Mouse (Mus musculus): ENCODE measurements around the gene Syt6. TPM values are rescaled to one million over a fixed set of nuclear protein-coding genes. Genes with fewer than 3 reads are reported as not detected.
"Not testable (repeated sequence)": the region's sequence is repeated elsewhere in the genome, so short reads cannot be mapped to it uniquely, and the experiment has no call there.

Gene Syt6
- polyA plus RNA-seq, 1 experiment from 2014 or later = 1.7 TPM

DNA sequence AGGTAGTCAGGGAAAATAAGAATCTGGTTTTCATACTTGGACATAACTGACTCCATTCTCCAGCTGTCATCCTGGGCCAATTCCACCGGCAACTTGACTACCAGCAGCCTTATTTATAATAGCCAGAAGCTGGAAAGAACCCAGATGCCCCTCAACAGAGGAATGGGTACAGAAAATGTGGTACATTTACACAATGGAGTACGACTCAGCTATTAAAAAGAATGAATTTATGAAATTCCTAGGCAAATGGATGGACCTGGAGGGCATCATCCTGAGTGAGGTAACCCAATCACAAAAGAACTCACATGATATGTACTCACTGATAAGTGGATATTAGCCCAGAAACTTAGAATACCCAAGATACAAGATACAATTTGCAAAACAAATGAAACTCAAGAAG lies 70.9 kb downstream of the Syt6 start, which contains the start of gene Atg4a-ps:
Gene Atg4a-ps, minus strand, starts transcription at position 101 of the 400 bp plus-strand sequence.
- H3K27me3 ChIP-seq (replicated peaks; ENCODE audit: control insufficient read depth, insufficient read depth, low read length); H3K4me1 ChIP-seq (replicated peaks; ENCODE audit: control insufficient read depth, insufficient read depth, low read length); H3K4me2 ChIP-seq (ENCODE audit: low read length); H3K9ac ChIP-seq (ENCODE audit: low read length); H3K9me3 ChIP-seq (ENCODE audit: control insufficient read depth, low read length); DNase-seq (ENCODE audit: low spot score); H3K4me3 ChIP-seq (ENCODE audit: low read depth, low read length); ATAC-seq (replicated peaks; ENCODE audit: low FRiP score, low TSS enrichment, low read depth); H3K36me3 ChIP-seq (ENCODE audit: control insufficient read depth, insufficient read depth, low read length); H3K27ac ChIP-seq (ENCODE audit: low read depth): not testable (repeated sequence)
- whole genome bisulfite sequencing = 74% methylated on average over 2 of the region's 2 CpGs

DNA sequence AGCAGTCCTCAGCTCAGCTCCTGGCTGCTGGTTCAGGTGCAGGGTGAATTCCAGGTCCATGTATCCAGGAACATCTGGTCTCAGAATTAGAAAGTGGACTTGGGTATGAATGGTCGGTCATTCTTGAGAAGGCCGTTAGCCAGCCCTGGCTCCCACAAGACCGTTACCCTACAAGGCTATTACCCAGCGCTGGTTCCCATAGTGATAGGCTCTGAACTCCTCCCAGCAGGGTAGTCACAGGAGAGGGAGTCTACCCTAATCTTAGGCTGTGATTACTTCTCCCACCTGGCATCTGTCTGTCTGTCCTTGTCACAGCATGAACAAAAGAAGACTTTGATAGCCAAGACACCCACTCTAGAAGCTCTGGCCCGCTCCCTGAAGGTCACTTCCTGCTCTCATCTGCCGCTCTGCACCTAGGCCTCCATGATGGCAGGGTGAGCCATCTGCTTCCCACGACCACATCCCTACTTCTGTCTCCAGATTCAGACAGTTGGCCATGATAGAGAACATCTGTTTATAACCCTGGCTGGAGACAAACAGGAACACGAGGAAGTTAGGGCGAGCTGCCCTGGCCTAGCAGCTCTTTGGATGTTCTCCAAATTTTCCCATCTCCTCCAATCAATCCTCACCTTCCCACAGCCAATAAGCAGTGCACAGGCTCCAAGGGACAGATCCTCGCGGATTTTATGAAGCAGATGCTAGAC lies 72.3 kb downstream of the Syt6 start:
- 60% methylated on average over 11 of the region's 11 CpGs for WGBS
- no peak overlapping the region for H3K9ac ChIP-seq (ENCODE audit: low read length)
- H3K4me3 ChIP-seq (ENCODE audit: low read depth, low read length) = no peak overlapping the region
- H3K36me3 ChIP-seq (ENCODE audit: control insufficient read depth, insufficient read depth, low read length) = no peaks in the 10 kb centered on the region
- H3K27me3 ChIP-seq (replicated peaks; ENCODE audit: control insufficient read depth, insufficient read depth, low read length) = no peaks in the 10 kb centered on the region
- DNase-seq (ENCODE audit: low spot score) (no peak), ATAC-seq (replicated peaks; ENCODE audit: low FRiP score, low TSS enrichment, low read depth) (no peak)
- H3K27ac ChIP-seq (ENCODE audit: low read depth) = no peak overlapping the region
- H3K4me1 ChIP-seq (replicated peaks; ENCODE audit: control insufficient read depth, insufficient read depth, low read length) = peaks cover 6% of the 10 kb centered on the region; the same call in 1 of the 2 replicates
- no peaks in the 10 kb centered on the region for H3K9me3 ChIP-seq (ENCODE audit: control insufficient read depth, low read length)
- no peak overlapping the region for H3K4me2 ChIP-seq (ENCODE audit: low read length)

- H3K27me3 ChIP-seq (replicated peaks; ENCODE audit: control insufficient read depth, insufficient read depth, low read length) = no peaks in the 10 kb centered on the region
- H3K4me3 ChIP-seq (ENCODE audit: low read depth, low read length) = no peak overlapping the region
- DNase-seq (ENCODE audit: low spot score) = no peak
- WGBS = 68% methylated on average over 4 of the region's 4 CpGs
- no peaks in the 10 kb centered on the region for H3K36me3 ChIP-seq (ENCODE audit: control insufficient read depth, insufficient read depth, low read length)
- H3K27ac ChIP-seq (ENCODE audit: low read depth) = no peak overlapping the region
- H3K4me1 ChIP-seq (replicated peaks; ENCODE audit: control insufficient read depth, insufficient read depth, low read length) = peaks cover 6% of the 10 kb centered on the region; the same call in 1 of the 2 replicates
- no peak overlapping the region for H3K4me2 ChIP-seq (ENCODE audit: low read length)
- no peak for ATAC-seq (replicated peaks; ENCODE audit: low FRiP score, low TSS enrichment, low read depth)
- H3K9ac ChIP-seq (ENCODE audit: low read length) = no peak overlapping the region
- no peaks in the 10 kb centered on the region for H3K9me3 ChIP-seq (ENCODE audit: control insufficient read depth, low read length)
These were observed 73.5 kb downstream of the Syt6 start for GRCm38 (mm10) chr3:103648486-103648885.

- DNase-seq (ENCODE audit: low spot score) = no peak
- Histone ChIP-seq H3K27me3 (replicated peaks; ENCODE audit: control insufficient read depth, insufficient read depth, low read length) (no peaks in the 10 kb centered on the region), H3K9ac (ENCODE audit: low read length) (no peak overlapping the region), H3K4me1 (replicated peaks; ENCODE audit: control insufficient read depth, insufficient read depth, low read length) (peaks cover 6% of the 10 kb centered on the region; the same call in 1 of the 2 replicates), H3K27ac (ENCODE audit: low read depth) (no peak overlapping the region), H3K9me3 (ENCODE audit: control insufficient read depth, low read length) (no peaks in the 10 kb centered on the region), H3K4me2 (ENCODE audit: low read length) (no peak overlapping the region), H3K36me3 (ENCODE audit: control insufficient read depth, insufficient read depth, low read length) (no peaks in the 10 kb centered on the region), H3K4me3 (ENCODE audit: low read depth, low read length) (no peak overlapping the region)
- 91% methylated on average over 6 of the region's 6 CpGs for WGBS
- no peak for ATAC-seq (replicated peaks; ENCODE audit: low FRiP score, low TSS enrichment, low read depth)
These were observed 74.7 kb downstream of the Syt6 start for GRCm38 (mm10) chr3:103649716-103650115.

DNA sequence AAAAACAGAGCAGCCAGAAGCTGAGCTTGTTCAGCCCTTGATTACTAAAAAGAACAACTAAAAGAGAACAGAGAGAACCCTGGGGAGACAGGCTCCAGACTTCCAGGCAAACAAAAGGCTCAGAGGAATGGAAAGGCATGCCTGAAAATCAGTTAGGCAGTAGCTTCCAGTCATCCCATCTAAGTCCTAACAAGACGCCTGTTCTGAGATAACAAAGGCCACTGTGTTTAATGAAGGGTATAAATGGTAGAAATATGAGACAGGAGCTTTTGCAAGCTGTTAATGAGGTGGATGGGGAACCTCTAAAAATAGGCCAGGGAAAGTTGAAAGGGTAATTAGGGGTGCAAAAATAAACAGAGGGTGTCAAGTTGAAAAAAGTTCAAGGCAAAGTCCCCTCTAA lies 75.4 kb downstream of the Syt6 start:
- H3K27ac ChIP-seq (ENCODE audit: low read depth) = no peak overlapping the region
- DNase-seq (ENCODE audit: low spot score) (no peak), ATAC-seq (replicated peaks; ENCODE audit: low FRiP score, low TSS enrichment, low read depth) (no peak)
- WGBS = 76% methylated on average over 1 of the region's 1 CpGs
- no peaks in the 10 kb centered on the region for H3K9me3 ChIP-seq (ENCODE audit: control insufficient read depth, low read length)
- no peak overlapping the region for H3K4me2 ChIP-seq (ENCODE audit: low read length)
- H3K4me3 ChIP-seq (ENCODE audit: low read depth, low read length) = no peak overlapping the region
- H3K36me3 ChIP-seq (ENCODE audit: control insufficient read depth, insufficient read depth, low read length) = no peaks in the 10 kb centered on the region
- H3K9ac ChIP-seq (ENCODE audit: low read length) = no peak overlapping the region
- peaks cover 6% of the 10 kb centered on the region; the same call in 1 of the 2 replicates for H3K4me1 ChIP-seq (replicated peaks; ENCODE audit: control insufficient read depth, insufficient read depth, low read length)
- H3K27me3 ChIP-seq (replicated peaks; ENCODE audit: control insufficient read depth, insufficient read depth, low read length) = no peaks in the 10 kb centered on the region

DNA sequence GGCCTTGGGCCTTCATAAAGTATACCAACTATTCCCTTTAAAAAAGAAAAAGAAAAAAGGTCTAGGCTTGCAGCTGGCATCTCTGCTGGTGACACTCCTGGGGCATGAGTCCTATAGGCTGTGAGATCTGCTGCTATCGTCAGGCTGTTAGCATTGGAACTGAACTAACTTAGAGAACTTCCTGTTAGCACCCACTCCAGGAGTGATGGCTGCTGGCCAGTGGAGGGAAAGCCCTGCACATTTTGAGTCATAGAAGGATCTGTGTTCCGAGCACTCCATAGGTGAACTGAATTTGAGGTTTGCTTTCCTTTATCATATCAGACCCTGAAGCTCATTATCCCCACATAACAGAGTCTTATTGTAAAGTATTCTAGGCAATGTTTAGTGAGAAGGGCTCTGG lies 85.0 kb downstream of the Syt6 start:
- Histone ChIP-seq H3K4me1 (replicated peaks; ENCODE audit: control insufficient read depth, insufficient read depth, low read length) (no peaks in the 10 kb centered on the region), H3K4me3 (ENCODE audit: low read depth, low read length) (no peak overlapping the region), H3K4me2 (ENCODE audit: low read length) (no peak overlapping the region), H3K9me3 (ENCODE audit: control insufficient read depth, low read length) (no peaks in the 10 kb centered on the region), H3K27ac (ENCODE audit: low read depth) (no peak overlapping the region), H3K27me3 (replicated peaks; ENCODE audit: control insufficient read depth, insufficient read depth, low read length) (no peaks in the 10 kb centered on the region), H3K36me3 (ENCODE audit: control insufficient read depth, insufficient read depth, low read length) (no peaks in the 10 kb centered on the region), H3K9ac (ENCODE audit: low read length) (no peak overlapping the region)
- ATAC-seq (replicated peaks; ENCODE audit: low FRiP score, low TSS enrichment, low read depth) = no peak
- 61% methylated on average over 2 of the region's 2 CpGs for WGBS
- no peak for DNase-seq (ENCODE audit: low spot score)

DNA sequence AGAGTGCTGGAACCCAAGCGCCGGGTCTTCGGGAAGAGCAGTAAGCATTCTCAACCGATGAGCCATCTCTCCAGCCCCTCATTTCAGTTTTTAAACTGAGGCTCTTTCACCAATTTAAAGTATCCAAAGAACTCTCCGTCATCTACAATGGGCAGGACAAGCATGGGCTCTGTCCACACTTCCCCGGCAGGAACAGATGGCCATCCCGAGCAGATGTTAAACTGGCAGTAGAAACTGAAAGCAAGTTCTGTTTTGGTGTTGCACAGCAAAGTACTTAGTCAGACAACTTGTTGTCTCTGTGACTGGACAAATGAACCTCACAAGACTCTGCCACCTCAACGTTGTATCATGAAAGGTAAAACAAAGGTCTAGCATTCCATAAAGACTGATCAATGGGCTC lies 86.7 kb downstream of the Syt6 start:
- Histone ChIP-seq H3K9me3 (ENCODE audit: control insufficient read depth, low read length) (no peaks in the 10 kb centered on the region), H3K4me3 (ENCODE audit: low read depth, low read length) (no peak overlapping the region), H3K9ac (ENCODE audit: low read length) (no peak overlapping the region), H3K27me3 (replicated peaks; ENCODE audit: control insufficient read depth, insufficient read depth, low read length) (no peaks in the 10 kb centered on the region), H3K4me2 (ENCODE audit: low read length) (no peak overlapping the region), H3K4me1 (replicated peaks; ENCODE audit: control insufficient read depth, insufficient read depth, low read length) (no peaks in the 10 kb centered on the region), H3K36me3 (ENCODE audit: control insufficient read depth, insufficient read depth, low read length) (no peaks in the 10 kb centered on the region), H3K27ac (ENCODE audit: low read depth) (no peak overlapping the region)
- 79% methylated on average over 8 of the region's 8 CpGs for WGBS
- no peak for ATAC-seq (replicated peaks; ENCODE audit: low FRiP score, low TSS enrichment, low read depth)
- no peak for DNase-seq (ENCODE audit: low spot score)

DNA sequence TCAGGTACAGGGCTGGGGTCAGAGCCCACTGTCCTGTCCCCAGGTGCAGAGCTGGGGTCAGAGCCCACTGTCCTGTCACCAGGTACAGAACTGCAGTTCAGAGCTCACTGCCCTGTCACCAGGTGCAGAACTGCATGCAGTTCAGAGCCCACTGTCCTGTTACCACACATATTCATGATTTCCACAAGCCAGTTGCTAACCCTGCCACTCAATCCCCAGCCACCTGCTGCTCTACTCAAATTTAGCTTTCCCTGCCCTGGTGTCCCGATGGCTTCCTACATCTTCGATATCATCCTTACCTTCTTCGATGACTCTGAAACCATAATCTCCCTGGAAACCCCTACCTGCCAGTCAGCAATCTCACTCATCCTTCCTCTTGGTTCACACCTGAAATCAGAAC lies 88.4 kb downstream of the Syt6 start:
- ATAC-seq (replicated peaks; ENCODE audit: low FRiP score, low TSS enrichment, low read depth) (no peak), DNase-seq (ENCODE audit: low spot score) (no peak)
- WGBS = 94% methylated on average over 3 of the region's 3 CpGs

GRCm38 (mm10) chr3:103672113-103672512 lies 97.1 kb downstream of the Syt6 start:
- DNase-seq (ENCODE audit: low spot score) (no peak), ATAC-seq (replicated peaks; ENCODE audit: low FRiP score, low TSS enrichment, low read depth) (no peak)
- Histone ChIP-seq H3K4me3 (ENCODE audit: low read depth, low read length) (no peak overlapping the region), H3K9ac (ENCODE audit: low read length) (no peak overlapping the region), H3K9me3 (ENCODE audit: control insufficient read depth, low read length) (no peaks in the 10 kb centered on the region), H3K4me1 (replicated peaks; ENCODE audit: control insufficient read depth, insufficient read depth, low read length) (no peaks in the 10 kb centered on the region), H3K27me3 (replicated peaks; ENCODE audit: control insufficient read depth, insufficient read depth, low read length) (no peaks in the 10 kb centered on the region), H3K27ac (ENCODE audit: low read depth) (no peak overlapping the region), H3K36me3 (ENCODE audit: control insufficient read depth, insufficient read depth, low read length) (no peaks in the 10 kb centered on the region), H3K4me2 (ENCODE audit: low read length) (no peak overlapping the region)
- 76% methylated on average over 4 of the region's 4 CpGs for WGBS

More for the DNA sequence above, 88.4 kb downstream of the Syt6 start:
- no peak overlapping the region for H3K9ac ChIP-seq (ENCODE audit: low read length)
- H3K4me1 ChIP-seq (replicated peaks; ENCODE audit: control insufficient read depth, insufficient read depth, low read length) = no peaks in the 10 kb centered on the region
- no peaks in the 10 kb centered on the region for H3K27me3 ChIP-seq (replicated peaks; ENCODE audit: control insufficient read depth, insufficient read depth, low read length)
- H3K4me2 ChIP-seq (ENCODE audit: low read length) = no peak overlapping the region
- H3K4me3 ChIP-seq (ENCODE audit: low read depth, low read length) = no peak overlapping the region
- H3K36me3 ChIP-seq (ENCODE audit: control insufficient read depth, insufficient read depth, low read length) = no peaks in the 10 kb centered on the region
- H3K9me3 ChIP-seq (ENCODE audit: control insufficient read depth, low read length) = no peaks in the 10 kb centered on the region
- H3K27ac ChIP-seq (ENCODE audit: low read depth) = no peak overlapping the region
